Mouse (Mus musculus) large intestine, adult 2 months (tissue): ENCODE measurements around the gene Sox6. TPM values are rescaled to one million over a fixed set of nuclear protein-coding genes. Genes with fewer than 3 reads are reported as not detected.

ENCODE experiments used
- DNase-seq: peaks from one replicate; pipeline ENCODE4 v3.0.0-alpha.2; 2012; ENCODE audit warnings: low read depth, low spot score
- WGBS: fragments of 180-500 bp; shearing (Covaris S2); methylation state at CpG from one replicate; pipeline ENCODE4 v1.1.7; 2018; 5-methylcytosine and 5-hydroxymethylcytosine counted together
- polyA plus RNA-seq: library from polyadenylated mRNA; depleted of rRNA; stranded (reverse); fragments of >200 nt; gene quantifications from 2 replicates; pipeline ENCODE4 v1.2.3, GENCODE M21; 2012

The Sox6 gene
- polyA plus RNA-seq, 1 experiment = 7.5 TPM

DNA sequence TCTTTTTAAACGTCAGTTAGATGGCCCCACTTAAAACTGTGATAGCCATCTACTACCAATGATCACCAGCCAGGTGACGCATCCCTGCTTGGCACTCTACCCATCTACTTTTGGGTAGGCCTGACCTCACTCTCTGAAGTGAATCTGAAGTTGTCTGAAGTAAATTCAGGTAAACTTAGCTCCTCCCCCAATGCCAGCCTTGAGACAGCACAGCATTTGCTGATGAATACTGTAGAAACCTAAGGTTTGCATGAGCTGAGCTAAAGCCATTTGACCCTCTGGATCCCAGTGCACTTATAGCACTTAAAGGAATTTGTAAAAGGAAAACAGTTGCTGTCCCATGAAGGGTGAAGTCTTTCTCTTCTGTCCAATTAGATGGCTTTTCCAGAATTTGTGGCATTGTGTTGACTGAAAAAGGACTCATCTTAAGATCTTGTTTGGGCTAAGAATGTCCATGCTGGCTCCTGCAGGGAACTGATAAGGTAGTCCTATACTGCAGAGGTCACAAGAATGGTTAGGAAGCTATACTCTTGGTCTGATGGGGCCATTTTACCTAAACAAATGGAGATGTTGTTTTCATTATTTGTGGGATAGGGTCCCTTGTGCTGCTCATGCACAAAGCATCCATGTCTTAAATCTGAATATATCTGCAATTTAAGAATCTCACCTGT is 50.4 kb downstream of the Sox6 start:
- 81% methylated on average over 2 of the region's 2 CpGs for WGBS

DNA sequence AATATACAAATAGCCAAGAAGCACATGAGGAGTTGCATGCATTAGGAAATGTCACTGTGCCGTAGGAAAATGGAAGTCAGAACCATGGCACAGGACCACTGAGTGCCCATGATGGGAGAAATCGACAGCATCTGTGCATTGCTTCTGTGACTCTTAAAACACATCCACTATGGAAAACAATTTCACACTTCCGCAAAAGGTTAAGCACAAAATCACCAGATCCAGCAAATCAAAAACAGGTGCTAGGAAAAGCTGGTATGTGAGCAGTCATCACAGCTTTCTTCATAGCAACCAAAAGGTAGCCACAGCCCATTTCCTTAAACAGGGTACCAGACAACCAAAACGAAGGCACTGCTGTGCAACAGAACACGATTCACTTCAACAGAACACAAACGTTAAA is 52.9 kb downstream of the Sox6 start:
- WGBS = 80% methylated on average over 6 of the region's 6 CpGs
- DNase-seq = no peak

More for the DNA sequence above, 50.4 kb downstream of the Sox6 start:
- DNase-seq = no peak

DNA sequence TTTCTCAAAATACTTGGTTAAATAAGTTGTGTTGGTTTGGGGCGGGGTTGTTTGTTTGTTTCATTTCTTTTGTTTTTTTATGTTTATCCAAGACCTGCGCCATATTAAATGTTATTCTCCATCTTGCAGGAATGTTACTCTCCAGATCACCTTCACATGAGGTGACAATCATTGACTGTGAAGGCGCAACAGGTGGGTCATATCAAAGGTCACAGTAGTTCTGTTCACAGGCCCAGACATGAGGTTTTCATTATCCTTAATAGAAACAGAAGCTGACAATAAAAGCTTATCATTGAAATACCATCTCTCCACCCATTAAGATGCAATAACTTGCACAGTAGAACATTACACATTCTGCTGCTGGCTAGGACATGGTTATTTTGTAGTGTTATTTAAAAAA is 54.5 kb downstream of the Sox6 start:
- WGBS = 95% methylated on average over 3 of the region's 3 CpGs
- DNase-seq = no peak

DNA sequence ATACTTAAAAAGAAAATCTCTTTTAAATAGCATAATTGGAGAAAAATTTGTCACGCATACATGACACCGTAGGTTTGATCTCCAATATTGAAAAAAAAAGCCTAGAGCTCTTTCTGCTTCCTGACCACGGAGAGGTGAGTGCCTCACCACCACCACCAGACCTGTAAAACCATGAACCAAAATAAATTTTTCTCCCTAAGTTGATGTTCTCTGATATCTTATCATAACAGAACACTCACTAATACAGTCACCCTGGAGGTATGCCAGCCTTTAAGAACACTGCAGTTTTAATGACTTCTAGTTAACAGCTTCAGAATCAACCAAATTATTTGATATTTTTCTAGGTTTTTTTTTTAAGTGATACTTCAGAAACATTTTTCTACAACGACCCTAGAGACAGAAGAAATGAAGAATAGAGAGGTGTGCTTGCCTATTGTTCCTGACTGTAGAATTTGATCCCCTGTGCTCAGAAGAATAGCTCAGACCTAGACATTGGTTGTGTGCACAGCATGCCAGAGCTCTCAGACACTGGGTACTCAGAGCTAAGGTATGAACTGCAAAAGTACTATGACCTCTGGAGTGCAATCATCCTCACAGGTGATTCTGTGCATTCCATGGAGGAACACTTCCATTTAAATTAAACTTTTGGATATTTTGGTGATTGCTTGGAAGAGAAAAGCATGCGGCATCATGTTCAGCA is 58.6 kb downstream of the Sox6 start:
- WGBS = 81% methylated on average over 5 of the region's 5 CpGs
- DNase-seq = no peak

DNA sequence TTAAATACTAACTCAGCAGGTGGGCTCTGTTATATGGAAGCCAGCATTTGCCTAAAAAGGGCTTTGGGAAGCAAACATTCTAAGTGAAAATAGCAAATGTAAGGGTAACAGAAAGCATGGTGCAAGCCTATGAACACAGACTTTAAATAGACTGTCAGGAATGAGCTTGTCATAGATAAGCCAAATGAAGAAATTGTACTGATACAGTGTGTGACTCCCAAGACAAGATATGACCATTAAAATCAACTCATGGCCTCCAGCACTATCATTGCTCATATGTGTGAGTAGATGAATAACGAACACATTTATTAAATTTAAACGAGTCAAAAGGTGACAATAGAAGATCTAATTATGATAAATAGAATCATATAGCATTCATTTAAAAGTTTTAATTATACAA is 64.1 kb downstream of the Sox6 start:
- 90% methylated on average over 2 of the region's 2 CpGs for WGBS
- DNase-seq = no peak

DNA sequence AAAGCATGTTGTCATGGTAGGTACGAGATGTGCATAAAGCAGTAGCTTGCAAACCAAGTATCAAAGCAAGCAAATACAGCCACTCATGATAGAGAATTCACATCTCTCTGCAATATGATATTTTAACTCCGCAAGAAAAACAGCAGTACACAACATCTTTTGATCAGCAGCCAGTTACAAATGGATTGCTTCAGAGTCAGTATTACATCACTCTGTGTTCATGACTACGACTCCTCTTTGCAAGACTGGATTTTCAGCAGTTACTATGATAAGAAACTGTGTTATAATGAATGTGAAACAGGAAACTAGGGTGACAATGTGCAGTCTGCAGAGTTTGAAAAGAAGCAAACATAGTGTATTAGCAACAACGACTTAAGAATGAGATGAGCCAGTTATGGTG is 71.4 kb downstream of the Sox6 start:
- no peak for DNase-seq
- WGBS = 65% methylated on average over 4 of the region's 4 CpGs

DNA sequence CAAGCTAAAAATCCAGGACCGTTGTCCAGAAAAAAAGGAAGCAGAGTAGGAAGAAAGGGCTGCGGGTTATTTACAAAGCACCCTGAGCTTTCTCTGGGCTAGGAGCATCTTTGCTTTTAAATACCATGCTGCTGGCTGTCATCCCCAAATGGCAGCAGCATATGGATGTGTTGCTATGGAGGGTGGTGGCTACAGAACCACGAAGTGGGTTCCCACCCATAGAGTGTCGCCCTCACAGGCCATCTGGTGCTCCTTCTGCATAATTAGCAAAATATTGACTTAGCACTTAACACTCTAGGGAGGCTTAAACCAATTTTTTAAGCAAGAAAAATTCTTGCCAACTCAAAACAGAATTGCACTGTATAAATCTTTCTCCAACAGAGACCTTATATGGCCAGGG is 72.4 kb downstream of the Sox6 start:
- 63% methylated on average over 4 of the region's 4 CpGs for WGBS
- DNase-seq = no peak

DNA sequence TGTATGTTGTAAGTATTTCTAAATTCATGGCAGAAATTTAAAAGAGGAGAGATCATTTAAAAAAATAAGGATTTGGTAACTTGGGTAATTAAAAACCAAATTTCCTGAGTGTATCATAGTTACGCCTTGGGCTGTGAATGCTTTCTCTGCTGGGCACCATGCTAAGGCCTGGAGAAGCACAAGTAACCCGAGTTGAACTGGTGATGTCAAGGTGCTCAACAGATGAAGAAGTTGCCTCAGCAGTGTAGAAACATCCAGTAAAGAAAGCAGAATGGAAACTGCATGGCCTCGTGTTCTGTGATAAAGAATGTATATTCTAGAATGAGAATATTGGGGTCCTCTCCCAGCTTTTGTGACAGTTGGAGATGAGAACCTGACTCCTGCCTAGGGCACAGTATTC is 85.5 kb downstream of the Sox6 start:
- WGBS = 80% methylated on average over 3 of the region's 3 CpGs
- DNase-seq = no peak

DNA sequence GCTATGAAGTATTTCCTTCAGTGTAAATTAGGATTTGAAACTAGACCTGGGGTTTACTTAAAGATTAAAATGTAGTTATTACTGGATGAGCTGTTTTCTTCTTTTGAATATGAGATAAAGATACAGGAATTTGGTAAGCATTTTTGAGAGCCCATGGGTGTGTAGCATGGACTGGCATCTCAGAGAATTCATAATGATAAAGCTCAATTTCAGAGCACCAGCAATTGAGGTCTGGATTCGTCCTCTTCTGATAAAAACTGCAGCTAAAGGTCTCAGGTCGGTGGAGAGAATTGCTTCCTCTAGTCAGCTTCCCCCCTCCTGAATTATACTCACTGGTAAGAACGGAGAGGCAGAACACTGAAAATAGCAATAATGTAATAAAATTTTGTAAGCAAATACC is 86.4 kb downstream of the Sox6 start:
- WGBS = 16% methylated on average over 3 of the region's 3 CpGs
- DNase-seq = no peak

DNA sequence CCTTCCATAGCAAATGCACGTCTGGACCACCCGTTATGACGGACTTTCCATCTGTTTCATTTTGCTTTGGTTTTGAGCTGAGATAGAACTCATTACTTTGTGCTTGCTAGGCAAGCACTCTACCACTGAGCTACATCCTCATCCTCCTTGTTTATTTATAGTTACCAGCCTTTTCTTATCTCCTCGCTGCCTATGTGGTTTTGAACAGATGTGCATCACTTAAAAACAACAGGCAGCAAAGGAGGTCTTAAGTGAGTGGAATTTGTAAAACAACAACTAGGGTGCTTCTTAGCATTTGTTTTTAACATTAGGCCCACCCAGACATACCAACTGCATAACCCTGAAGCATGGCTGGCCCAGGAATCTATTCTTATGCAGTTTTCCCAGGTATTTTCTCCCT is 86.9 kb downstream of the Sox6 start:
- DNase-seq = no peak
- WGBS = 91% methylated on average over 4 of the region's 4 CpGs

DNA sequence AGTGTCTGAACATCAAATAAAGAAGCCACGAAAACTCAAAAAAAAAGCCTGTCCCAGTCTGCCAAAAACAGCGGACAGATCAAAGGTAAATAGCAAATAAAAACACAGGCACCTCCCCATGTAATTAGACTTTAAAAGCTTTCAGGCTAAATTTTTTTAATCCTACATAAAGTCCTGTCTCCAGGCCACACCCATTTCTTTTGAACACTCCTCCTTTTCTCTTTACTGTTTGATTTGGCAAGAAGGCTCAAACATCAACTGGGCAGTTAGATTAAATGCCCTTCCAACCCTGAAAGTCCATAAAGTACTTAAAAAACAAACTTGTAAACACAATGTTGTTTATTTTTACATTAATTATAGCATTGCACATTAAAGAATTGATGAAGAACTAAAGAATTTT is 90.7 kb downstream of the Sox6 start:
- WGBS = 27% methylated on average over 2 of the region's 2 CpGs
- DNase-seq = no peak

DNA sequence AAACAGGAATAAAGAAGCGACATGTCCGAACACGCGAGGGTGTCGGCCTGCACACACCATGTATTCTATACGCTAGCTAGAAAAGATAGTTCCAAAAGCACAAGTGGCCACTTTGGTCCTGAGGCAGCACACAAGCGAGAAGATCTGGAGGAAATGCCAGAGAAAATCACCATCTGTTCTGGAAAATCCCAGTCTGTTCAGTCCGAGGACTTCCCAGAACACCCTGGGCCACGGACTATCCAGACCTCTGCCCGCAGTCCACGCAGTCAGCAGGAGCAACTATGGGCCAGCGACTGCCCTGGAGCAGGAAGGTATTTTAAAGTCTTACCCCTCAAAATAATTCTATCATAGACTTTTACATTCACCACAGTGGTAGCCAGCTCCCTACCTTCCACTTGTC is 92.0 kb downstream of the Sox6 start:
- 95% methylated on average over 12 of the region's 12 CpGs for WGBS

DNA sequence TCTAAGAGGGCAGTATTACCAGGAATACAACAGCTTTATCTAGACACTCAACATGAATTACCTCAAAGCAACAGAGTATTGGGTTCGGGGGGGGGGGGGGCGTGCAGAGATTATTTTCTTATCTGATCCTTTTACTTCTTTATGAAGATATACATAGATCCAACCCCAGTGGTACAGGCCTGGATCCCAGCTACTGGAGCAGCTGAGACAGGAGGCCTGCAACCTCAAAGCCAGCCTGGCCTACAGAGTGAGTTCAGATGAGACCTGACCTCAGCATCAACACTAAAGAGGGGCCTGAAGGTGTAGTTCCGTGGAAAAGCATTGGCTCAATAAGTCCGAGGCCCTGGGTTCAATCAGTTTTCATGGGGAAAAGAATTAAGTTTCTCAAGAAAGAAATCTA is 93.1 kb downstream of the Sox6 start:
- no peak for DNase-seq
- WGBS = 83% methylated on average over 4 of the region's 4 CpGs

More for the DNA sequence above, 92.0 kb downstream of the Sox6 start:
- no peak for DNase-seq

DNA sequence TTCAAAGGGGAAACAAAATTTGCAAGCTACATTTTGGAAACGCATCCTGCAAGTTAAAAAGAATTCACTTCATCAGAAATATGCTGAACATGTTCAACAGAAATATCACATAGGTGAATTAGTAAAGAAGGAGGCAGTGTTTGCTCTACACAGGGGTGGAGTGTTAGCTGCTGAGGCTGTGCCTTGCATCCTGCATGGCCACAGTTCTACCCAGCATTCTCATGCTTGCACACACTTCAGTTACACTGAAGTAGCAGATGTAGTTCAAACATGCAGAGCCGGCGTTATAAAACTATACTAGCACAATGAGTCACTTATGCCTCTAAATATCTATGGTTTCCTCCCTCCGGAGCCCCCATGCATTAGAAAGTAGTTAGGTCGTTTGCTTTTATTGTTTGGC is 94.3 kb downstream of the Sox6 start:
- 26% methylated on average over 5 of the region's 5 CpGs for WGBS
- DNase-seq = no peak

DNA sequence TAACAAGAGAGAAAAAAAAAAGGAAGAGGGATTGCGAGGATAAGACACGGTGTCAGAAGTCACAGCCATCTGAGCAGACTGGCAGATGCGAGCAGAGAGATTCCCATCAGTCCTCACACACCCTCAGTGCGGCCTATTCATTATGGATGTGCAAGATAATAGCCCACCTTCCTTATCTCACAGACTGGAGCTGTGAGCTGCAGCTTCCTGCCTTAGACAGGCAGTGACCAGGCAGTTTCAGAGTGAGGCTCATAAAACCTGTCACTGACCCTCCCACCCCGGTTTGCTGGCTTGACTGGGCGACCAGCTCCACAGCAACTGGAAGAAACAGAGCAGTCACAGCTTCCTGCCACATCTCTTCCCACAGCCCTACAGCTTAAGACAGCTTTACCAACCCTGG is 96.8 kb downstream of the Sox6 start:
- no peak for DNase-seq
- WGBS = 38% methylated on average over 6 of the region's 6 CpGs

DNA sequence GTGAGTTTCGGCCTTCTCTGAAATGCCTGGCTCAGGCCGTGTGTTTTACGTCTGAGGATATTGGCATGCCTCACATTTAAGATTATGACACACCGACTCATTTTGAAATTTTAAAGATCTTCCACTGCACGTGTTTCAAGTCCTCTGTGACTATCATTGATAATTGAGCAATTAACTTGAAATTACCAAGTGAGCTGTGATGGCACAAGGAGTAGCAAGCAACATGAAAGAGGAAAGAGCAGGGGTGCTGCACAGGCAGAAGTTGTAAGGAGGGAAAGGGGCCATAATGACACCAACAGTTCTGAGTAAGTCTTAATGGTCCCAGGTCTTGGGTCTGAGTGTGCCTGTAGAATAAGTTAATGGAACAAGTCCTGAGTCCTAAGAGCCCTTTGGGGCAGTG is 99.3 kb downstream of the Sox6 start:
- no peak for DNase-seq
- WGBS = 89% methylated on average over 5 of the region's 5 CpGs

DNA sequence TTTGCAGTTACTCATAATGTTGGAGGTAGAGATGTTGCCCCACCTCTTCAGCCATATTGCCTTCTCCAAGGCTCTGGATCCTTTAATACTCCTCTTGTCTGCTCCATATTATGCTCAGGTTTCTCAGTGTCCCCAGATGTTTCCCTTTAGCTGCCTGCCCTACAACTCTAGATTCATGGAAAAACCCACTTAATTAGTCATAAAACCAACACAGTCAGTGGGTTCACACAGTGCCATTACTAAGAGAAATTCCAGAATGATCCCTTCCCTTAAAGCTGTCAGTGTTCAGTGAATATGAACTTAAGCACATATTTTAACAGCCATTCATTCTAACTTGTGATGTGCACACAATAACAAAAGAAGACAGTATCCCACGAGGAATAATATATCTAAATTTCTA is 101.7 kb downstream of the Sox6 start:
- no peak for DNase-seq
- 65% methylated on average over 1 of the region's 1 CpGs for whole genome bisulfite sequencing

DNA sequence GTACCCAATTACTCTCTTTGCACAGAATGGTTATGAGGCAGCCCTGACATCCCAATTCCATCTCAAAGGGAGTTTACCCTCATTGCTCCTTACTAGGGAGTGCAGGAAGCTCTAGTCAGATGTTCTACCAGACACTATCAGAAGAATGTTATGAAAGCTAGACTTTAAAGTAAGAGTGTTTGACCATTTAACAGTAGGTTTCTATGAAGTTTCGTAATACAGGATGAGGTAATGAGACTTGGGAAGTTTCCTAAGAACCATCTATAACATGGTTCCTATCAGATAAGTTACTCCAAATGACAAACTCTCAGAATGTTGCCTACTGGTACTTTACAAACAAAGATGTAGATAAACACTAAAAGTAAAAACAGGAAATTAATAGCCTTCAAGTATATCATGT is 123.3 kb downstream of the Sox6 start:
- WGBS = 80% methylated on average over 1 of the region's 1 CpGs
- DNase-seq = no peak

DNA sequence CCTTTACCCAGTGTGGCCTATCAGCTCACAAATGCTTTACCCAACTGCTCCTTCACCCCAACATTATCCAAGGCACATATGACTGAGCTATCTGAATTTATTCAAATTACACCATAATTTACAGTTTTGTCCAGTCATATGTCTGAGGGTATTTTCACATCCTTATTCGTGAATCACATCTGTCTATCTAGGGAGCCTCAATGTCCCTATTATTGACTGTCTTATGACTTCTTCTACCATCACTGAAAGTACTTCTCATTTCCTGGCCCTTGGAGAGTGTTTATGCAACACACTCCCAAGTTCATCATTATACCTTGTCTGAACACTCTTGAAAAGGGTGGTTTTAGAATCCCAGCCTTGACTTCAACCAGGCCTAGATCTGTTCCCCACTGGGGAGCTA is 128.3 kb downstream of the Sox6 start:
- 94% methylated on average over 1 of the region's 1 CpGs for WGBS
- DNase-seq = no peak

DNA sequence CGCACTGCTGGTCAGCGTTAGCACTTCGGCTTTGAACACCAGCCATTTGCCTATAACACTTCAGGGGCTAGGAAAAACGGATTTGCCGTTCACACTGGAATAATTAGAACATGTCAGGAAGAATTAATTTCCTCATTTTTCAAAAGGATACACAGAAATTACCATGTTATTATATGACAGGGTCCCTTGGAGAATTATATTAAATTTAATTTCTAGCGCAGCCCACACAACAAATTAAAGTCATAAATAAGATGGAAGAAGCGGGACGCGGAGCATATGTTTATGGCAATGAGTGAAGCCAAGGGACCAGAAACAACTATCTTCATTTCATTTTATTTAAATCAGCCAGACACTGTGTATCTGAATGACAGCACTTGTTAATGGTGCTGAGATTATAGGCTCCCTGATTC is 133.8 kb downstream of the Sox6 start:
- 92% methylated on average over 9 of the region's 9 CpGs for WGBS
- DNase-seq = no peak

DNA sequence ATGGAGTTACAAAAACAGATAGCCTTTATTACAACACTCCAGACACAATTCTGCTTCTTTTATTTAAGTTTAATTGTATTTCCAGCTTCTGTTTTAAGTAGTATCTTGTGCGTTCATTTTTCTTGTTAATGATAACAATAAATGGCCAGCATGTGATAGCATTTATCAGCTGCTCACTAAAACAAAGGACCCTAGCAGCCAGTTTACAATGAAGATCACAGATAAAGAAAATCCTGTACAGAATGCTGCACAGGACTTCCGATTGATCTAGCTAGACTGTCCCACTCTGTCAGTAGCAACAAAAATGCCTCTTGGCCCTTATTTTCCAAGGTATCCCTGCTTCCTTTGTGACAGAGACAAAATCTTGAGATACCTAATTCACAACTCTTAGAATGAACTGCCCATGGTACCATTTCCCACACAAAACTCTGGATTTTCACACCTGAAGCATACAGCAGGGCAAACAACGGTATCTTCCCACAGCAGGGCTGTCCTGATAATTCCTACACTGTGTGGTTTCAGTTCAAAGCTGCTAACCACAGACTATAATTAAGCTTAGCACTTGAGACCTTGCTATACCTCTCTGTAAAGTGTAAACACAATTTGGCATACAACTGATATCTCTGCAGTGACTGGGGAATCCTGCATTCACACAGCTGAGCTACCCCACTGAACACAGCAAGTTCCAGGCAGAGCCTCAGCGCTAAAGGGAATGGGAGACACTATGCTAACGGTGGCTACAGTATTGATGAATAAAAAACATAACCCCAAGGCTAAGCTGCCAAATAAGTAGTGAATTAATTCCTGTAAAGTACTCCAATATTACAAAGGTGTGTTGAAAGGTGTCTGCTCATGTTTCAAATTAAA is 134.4 kb downstream of the Sox6 start:
- no peak for DNase-seq
- 86% methylated on average over 5 of the region's 5 CpGs for WGBS
